Mouse (Mus musculus): ENCODE measurements at regions not wholly inside any gene's neighbourhood (a gene's known extent, or its start where the extent isn't known, plus 50 kb on each side); places are given as distances from the start of the nearest gene placed in this dataset.

- dilution Hi-C loops (cut with MboI; ENCODE audit: extremely low pct_ligation_motif_present, extremely low pct_unique_long_range_greater_than_20kb, low sequenced_read_pairs) (no loop called here), in situ Hi-C loops (cut with MboI; ENCODE audit: low pct_ligation_motif_present, low pct_unique_long_range_greater_than_20kb, low sequenced_read_pairs) (loop anchor here (10.0 kb wide), 1 partner anchor 99 kb away; no protein-coding TSS in a partner anchor)
- H3K27me3 ChIP-seq (replicated peaks): no peaks in the 10 kb centered on the region
- H3K4me1 ChIP-seq (ENCODE audit: control insufficient read depth in 1 of 2, insufficient read depth in 2 of 2): peaks cover 23 to 88% of the 10 kb centered on the region in 2 experiments
- no peaks in the 10 kb centered on the region for H3K9me3 ChIP-seq (replicated peaks; ENCODE audit: low read length)
- no peaks in the 10 kb centered on the region for H3K36me3 ChIP-seq (replicated peaks in 1 of 2; ENCODE audit: control insufficient read depth in 1 of 2, insufficient read depth in 1 of 2, low read length in 1 of 2)
- no peaks in the 10 kb centered on the region for H3K79me2 ChIP-seq (replicated peaks; ENCODE audit: control insufficient read depth, extremely low read depth, insufficient read depth, poor library complexity, severe bottlenecking)
- no peak for DNase-seq (ENCODE audit: extremely low read depth)
- H3K4me2 ChIP-seq (ENCODE audit: insufficient read depth, low read depth, poor library complexity, severe bottlenecking): no peak overlapping the region
- no peak overlapping the region for H3K9ac ChIP-seq (ENCODE audit: insufficient read depth, low read depth)
- TF ChIP-seq SIN3A (IDR thresholded peaks at IDR 0.05; ENCODE audit: low read length) (0 out of 2 replicates have a peak, but pooled peaks have one; percentile 0), EP300 (IDR thresholded peaks at IDR 0.05; ENCODE audit: low read length) (no peak)
- H3K27ac ChIP-seq (ENCODE audit: insufficient read depth, low read depth): no peak overlapping the region
- no peak overlapping the region for H3K4me3 ChIP-seq (replicated peaks in 1 of 3; ENCODE audit: low read depth in 2 of 3, low read length in 2 of 3, poor library complexity in 1 of 3)
Observed at GRCm38 (mm10) chr15:61544074-61544473, 621.3 kb upstream of the A1bg start.

- Histone ChIP-seq H3K27ac (ENCODE audit: insufficient read depth, low read depth) (peak overlapping the region; percentile 38; the same call in 1 of the 2 replicates), H3K4me3 (replicated peaks in 1 of 3; ENCODE audit: low read depth in 2 of 3, low read length in 2 of 3, poor library complexity in 1 of 3) (no peak overlapping the region), H3K9ac (ENCODE audit: insufficient read depth, low read depth) (no peak overlapping the region), H3K4me1 (ENCODE audit: control insufficient read depth in 1 of 2, insufficient read depth in 2 of 2) (peaks cover 22 to 83% of the 10 kb centered on the region in 2 experiments), H3K9me3 (replicated peaks; ENCODE audit: low read length) (no peaks in the 10 kb centered on the region), H3K27me3 (replicated peaks) (no peaks in the 10 kb centered on the region), H3K36me3 (replicated peaks in 1 of 2; ENCODE audit: control insufficient read depth in 1 of 2, insufficient read depth in 1 of 2, low read length in 1 of 2) (no peaks in the 10 kb centered on the region), H3K4me2 (ENCODE audit: insufficient read depth, low read depth, poor library complexity, severe bottlenecking) (peak overlapping the region; percentile 66; the same call in 1 of the 2 replicates), H3K79me2 (replicated peaks; ENCODE audit: control insufficient read depth, extremely low read depth, insufficient read depth, poor library complexity, severe bottlenecking) (no peaks in the 10 kb centered on the region)
- TF ChIP-seq RAD21 (IDR thresholded peaks at IDR 0.05; ENCODE audit: low read depth, low read length) (no peak), TCF12 (IDR thresholded peaks at IDR 0.05; ENCODE audit: low read depth, low read length) (no peak), TBP (conservative IDR thresholded peaks at IDR 0.05; ENCODE audit: low read depth, low read length) (no peak), SIN3A (IDR thresholded peaks at IDR 0.05; ENCODE audit: low read length) (no peak), NRF1 (IDR thresholded peaks at IDR 0.05; ENCODE audit: low read depth, low read length) (no peak), HCFC1 (IDR thresholded peaks at IDR 0.05; ENCODE audit: low read depth, low read length) (no peak), BHLHE40 (IDR thresholded peaks at IDR 0.05; ENCODE audit: low read depth, low read length) (no peak), POLR2AphosphoS2 (IDR thresholded peaks at IDR 0.05; ENCODE audit: low read depth, low read length) (no peak), SMC3 (IDR thresholded peaks at IDR 0.05; ENCODE audit: low read depth, low read length) (no peak), CTCF (conservative IDR thresholded peaks at IDR 0.05 in 1 of 2, IDR thresholded peaks at IDR 0.05 in 1 of 2; ENCODE audit: low read depth in 2 of 2, low read length in 2 of 2) (no peak), CHD2 (IDR thresholded peaks at IDR 0.05; ENCODE audit: low read length) (no peak), MAZ (IDR thresholded peaks at IDR 0.05; ENCODE audit: low read depth, low read length) (no peak), RCOR1 (conservative IDR thresholded peaks at IDR 0.05; ENCODE audit: low read depth, low read length) (no peak), ZKSCAN1 (IDR thresholded peaks at IDR 0.05; ENCODE audit: borderline replicate concordance, low read depth, low read length) (no peak), NELFE (IDR thresholded peaks at IDR 0.05; ENCODE audit: low read depth, low read length) (no peak), EP300 (IDR thresholded peaks at IDR 0.05; ENCODE audit: low read length) (no peak)
- in situ Hi-C loops (cut with MboI; ENCODE audit: low pct_ligation_motif_present, low pct_unique_long_range_greater_than_20kb, low sequenced_read_pairs): loop anchor here (10.0 kb wide), 1 partner anchor 97 kb away; no protein-coding TSS in a partner anchor
- DNase-seq (ENCODE audit: extremely low read depth): no peak
- dilution Hi-C loops (cut with MboI; ENCODE audit: extremely low pct_ligation_motif_present, extremely low pct_unique_long_range_greater_than_20kb, low sequenced_read_pairs): no loop called here
Observed at GRCm38 (mm10) chr15:61541643-61542042, 618.8 kb upstream of the A1bg start.

Data from CH12.LX (cell line).